ENCODE assay signal across 19 mouse cellular contexts in genomic region chr11:52942967-52943366, GRCm38 (mm10).
DNase-seq lines count a peak whose midpoint lies in the region; ATAC-seq and TF ChIP-seq lines count a peak whose summit lies in the region.
"Had no signal": no experiment of that assay in that cellular context is flagged by ENCODE, and none has a peak within 500 bp of the region (broad histone marks: within the 10 kb centered on the region; RNA-seq: fewer than 3 reads in every experiment).

No protein-coding gene starts in this region.

- no peaks in the 10 kb centered on the region for H3K36me3 ChIP-seq in forebrain, embryonic 16.5 days (ENCODE audit: control insufficient read depth, insufficient read depth)
- no peaks in the 10 kb centered on the region for H3K36me3 ChIP-seq in forebrain, embryonic 11.5 days (ENCODE audit: control insufficient read depth, insufficient read depth, low read length)
- H3K36me3 ChIP-seq: embryonic facial prominence, embryonic 13.5 days; embryonic facial prominence, embryonic 15.5 days; forebrain, embryonic 12.5 days had no signal

- H3K4me2 ChIP-seq in forebrain, embryonic 16.5 days (ENCODE audit: low read length) = no peak overlapping the region
- no peak overlapping the region for H3K4me2 ChIP-seq in forebrain, embryonic 11.5 days (ENCODE audit: low read depth, low read length, severe bottlenecking)
- H3K4me2 ChIP-seq: embryonic facial prominence, embryonic 13.5 days; embryonic facial prominence, embryonic 15.5 days; forebrain, embryonic 12.5 days had no signal

- no peaks in the 10 kb centered on the region for H3K9me3 ChIP-seq in forebrain, embryonic 16.5 days (ENCODE audit: control insufficient read depth, low read length)
- H3K9me3 ChIP-seq in forebrain, embryonic 11.5 days (ENCODE audit: control insufficient read depth, low read length) = no peaks in the 10 kb centered on the region
- H3K9me3 ChIP-seq: embryonic facial prominence, embryonic 13.5 days; embryonic facial prominence, embryonic 15.5 days; forebrain, embryonic 12.5 days had no signal

- TF ChIP-seq CTCF in brain, embryonic 14.5 days (IDR thresholded peaks at IDR 0.05; ENCODE audit: borderline replicate concordance, extremely low read depth, insufficient read depth, insufficient read length) = no peak

- DNase-seq in forebrain, embryonic 11.5 days (ENCODE audit: low spot score) = no peak
- DNase-seq in brain, embryonic 14.5 days (ENCODE audit: low read depth) = peak; percentile 62
- peak; percentile 22 for DNase-seq in brain, embryonic 18.5 days (ENCODE audit: low read depth, low spot score)
- DNase-seq in natural killer cell, adult 2 months (ENCODE audit: low spot score in 2 of 2) = no peak
- DNase-seq: adrenal gland, adult 2 months; adrenal gland, postnatal 10 days; adrenal gland, postnatal 25 days; cerebellum, adult 11 months; cerebellum, adult 18-20 months; cerebellum, adult 8-10 months; cerebellum, adult 9-11 months; cerebellum, postnatal 14 days; cerebellum, postnatal 36 days; embryo, embryonic 11 days had no signal

- peak; percentile 45; the same call in 1 of the 2 replicates for ATAC-seq in forebrain, embryonic 16.5 days
- ATAC-seq in forebrain, embryonic 11.5 days (replicated peaks; ENCODE audit: low FRiP score) = no peak

- no peaks in the 10 kb centered on the region for H3K27me3 ChIP-seq in forebrain, embryonic 16.5 days (replicated peaks; ENCODE audit: control insufficient read depth, insufficient read depth, low read length)
- H3K27me3 ChIP-seq in forebrain, embryonic 11.5 days (ENCODE audit: control insufficient read depth, insufficient read depth, low read length) = no peaks in the 10 kb centered on the region
- H3K27me3 ChIP-seq: embryonic facial prominence, embryonic 13.5 days; embryonic facial prominence, embryonic 15.5 days; forebrain, embryonic 12.5 days had no signal

- WGBS in forebrain, embryonic 16.5 days = 73% methylated on average over 6 of the region's 6 CpGs
- WGBS in forebrain, embryonic 11.5 days = 93% methylated on average over 6 of the region's 6 CpGs

- H3K4me3 ChIP-seq in forebrain, embryonic 16.5 days (replicated peaks; ENCODE audit: low read length) = no peak overlapping the region
- H3K4me3 ChIP-seq in forebrain, embryonic 11.5 days (ENCODE audit: low read depth, low read length) = no peak overlapping the region
- H3K4me3 ChIP-seq: embryonic facial prominence, embryonic 13.5 days; embryonic facial prominence, embryonic 15.5 days; erythroblast, embryonic 14.5 days; forebrain, embryonic 12.5 days had no signal

- no peaks in the 10 kb centered on the region; the same call in 1 of the 2 replicates for H3K4me1 ChIP-seq in forebrain, embryonic 16.5 days (replicated peaks; ENCODE audit: control insufficient read depth, insufficient read depth, low read length)
- peaks cover 8% of the 10 kb centered on the region; the same call in 1 of the 2 replicates for H3K4me1 ChIP-seq in forebrain, embryonic 11.5 days (replicated peaks; ENCODE audit: control insufficient read depth, insufficient read depth, low read length)
- H3K4me1 ChIP-seq: embryonic facial prominence, embryonic 13.5 days; embryonic facial prominence, embryonic 15.5 days had no signal

- no peak for TF ChIP-seq POLR2A in brain, embryonic 14.5 days (IDR thresholded peaks at IDR 0.05; ENCODE audit: borderline replicate concordance, extremely low read depth, insufficient read depth, insufficient read length, poor library complexity, severe bottlenecking)

- no peak overlapping the region for H3K9ac ChIP-seq in forebrain, embryonic 16.5 days (replicated peaks; ENCODE audit: low read depth, low read length)
- no peak overlapping the region for H3K9ac ChIP-seq in forebrain, embryonic 11.5 days (ENCODE audit: low read length)
- H3K9ac ChIP-seq: embryonic facial prominence, embryonic 13.5 days; embryonic facial prominence, embryonic 15.5 days; forebrain, embryonic 12.5 days had no signal

- H3K27ac ChIP-seq in forebrain, embryonic 16.5 days (ENCODE audit: low read length) = no peak overlapping the region
- no peak overlapping the region for H3K27ac ChIP-seq in forebrain, embryonic 11.5 days (ENCODE audit: low read depth, low read length)
- H3K27ac ChIP-seq: embryonic facial prominence, embryonic 13.5 days; embryonic facial prominence, embryonic 15.5 days; forebrain, embryonic 12.5 days had no signal

Comparison
In these comparisons a context has a peak if more than half of its experiments do, and no peak if none do; other contexts are left out.
1. DNase-seq: peak in brain, embryonic 14.5 days (single experiment) and brain, embryonic 18.5 days (single experiment); none in forebrain, embryonic 11.5 days (single experiment) and natural killer cell, adult 2 months (0 of 2).